Mouse (Mus musculus): ENCODE results near the gene Il1rapl1. TPM values are rescaled to one million over a fixed set of nuclear protein-coding genes. Genes with fewer than 3 reads are reported as not detected.

The Il1rapl1 gene
- polyA plus RNA-seq, 1 experiment = not detected

DNA sequence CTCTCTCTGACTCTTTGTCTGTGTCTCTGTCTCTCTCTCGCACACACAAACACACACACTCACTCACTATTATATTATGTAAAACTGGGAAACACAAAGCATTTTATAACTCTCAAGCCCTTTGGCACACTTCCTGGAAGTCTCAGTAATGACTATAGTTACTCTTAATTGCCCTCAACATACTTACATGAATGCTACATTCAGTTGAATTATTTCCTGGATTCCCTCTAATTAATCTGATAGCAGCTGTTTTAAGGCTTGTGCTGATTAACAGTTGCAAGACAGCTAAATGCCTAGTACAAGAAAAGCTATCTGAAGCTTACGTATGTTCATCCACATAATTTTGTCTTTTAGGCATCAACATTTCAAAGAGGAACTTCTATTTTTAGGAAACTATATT, 261.3 kb downstream of the Il1rapl1 start:
- 77% methylated on average over 2 of the region's 2 CpGs for WGBS
- no peak overlapping the region for H3K27ac ChIP-seq (ENCODE audit: control insufficient read depth, insufficient read depth, low read depth, low read length, poor library complexity)
- H3K4me3 ChIP-seq (replicated peaks; ENCODE audit: control insufficient read depth, low read depth, low read length) = no peak overlapping the region
- TF ChIP-seq POLR2A (IDR thresholded peaks at IDR 0.05; ENCODE audit: borderline replicate concordance, control insufficient read depth, low read depth, low read length) = no peak
- TF ChIP-seq CTCF (IDR thresholded peaks at IDR 0.05; ENCODE audit: control insufficient read depth, insufficient read depth, low read length) = no peak
- H3K4me1 ChIP-seq (ENCODE audit: control insufficient read depth, insufficient read depth, low read length) = no peaks in the 10 kb centered on the region

DNA sequence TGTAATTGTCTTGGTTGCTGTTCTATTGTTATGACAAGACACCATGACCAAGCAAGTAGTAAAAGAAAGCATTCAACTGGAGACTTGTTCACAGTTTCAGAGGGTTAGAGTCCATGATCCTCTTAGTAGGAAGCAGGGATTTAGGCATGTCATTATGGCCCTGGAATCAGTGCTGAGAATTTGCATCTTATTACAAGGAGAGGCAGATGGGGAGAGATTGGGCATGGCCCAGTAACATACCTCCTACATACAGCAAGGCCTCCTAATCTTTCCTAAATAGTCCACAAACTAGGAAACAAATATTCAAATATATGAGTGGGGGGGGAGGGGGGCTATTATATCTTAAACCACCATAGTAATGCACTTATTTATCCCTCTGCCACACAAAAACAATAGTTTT, 301.6 kb downstream of the Il1rapl1 start:
- no peak for TF ChIP-seq CTCF (IDR thresholded peaks at IDR 0.05; ENCODE audit: control insufficient read depth, insufficient read depth, low read length)
- no peak for TF ChIP-seq POLR2A (IDR thresholded peaks at IDR 0.05; ENCODE audit: borderline replicate concordance, control insufficient read depth, low read depth, low read length)
- Histone ChIP-seq H3K27ac (ENCODE audit: control insufficient read depth, insufficient read depth, low read depth, low read length, poor library complexity) (no peak overlapping the region), H3K4me1 (ENCODE audit: control insufficient read depth, insufficient read depth, low read length) (no peaks in the 10 kb centered on the region), H3K4me3 (replicated peaks; ENCODE audit: control insufficient read depth, low read depth, low read length) (no peak overlapping the region)

DNA sequence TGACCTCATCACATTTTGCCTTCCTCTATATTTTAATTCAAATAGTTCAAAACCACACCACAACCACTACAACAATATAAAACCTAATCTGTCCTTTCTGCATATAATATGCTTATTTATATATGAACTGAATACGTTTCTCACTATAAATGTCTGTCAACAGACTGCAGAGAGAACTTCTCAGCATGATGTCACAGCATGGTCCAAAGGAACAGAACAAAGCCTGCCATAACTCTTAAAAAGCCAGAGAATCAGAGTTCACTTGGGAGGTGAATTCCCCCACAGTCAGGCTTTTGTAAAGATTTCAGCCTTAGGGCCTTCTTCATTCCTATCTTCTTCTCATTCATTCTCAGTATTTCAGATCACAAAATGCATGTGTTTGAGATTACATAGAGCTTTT, 307.7 kb downstream of the Il1rapl1 start:
- Histone ChIP-seq H3K27ac (ENCODE audit: control insufficient read depth, insufficient read depth, low read depth, low read length, poor library complexity) (no peak overlapping the region), H3K4me1 (ENCODE audit: control insufficient read depth, insufficient read depth, low read length) (no peaks in the 10 kb centered on the region), H3K4me3 (replicated peaks; ENCODE audit: control insufficient read depth, low read depth, low read length) (no peak overlapping the region)
- WGBS = 43% methylated on average over 1 of the region's 1 CpGs
- TF ChIP-seq CTCF (IDR thresholded peaks at IDR 0.05; ENCODE audit: control insufficient read depth, insufficient read depth, low read length) (no peak), POLR2A (IDR thresholded peaks at IDR 0.05; ENCODE audit: borderline replicate concordance, control insufficient read depth, low read depth, low read length) (no peak)

DNA sequence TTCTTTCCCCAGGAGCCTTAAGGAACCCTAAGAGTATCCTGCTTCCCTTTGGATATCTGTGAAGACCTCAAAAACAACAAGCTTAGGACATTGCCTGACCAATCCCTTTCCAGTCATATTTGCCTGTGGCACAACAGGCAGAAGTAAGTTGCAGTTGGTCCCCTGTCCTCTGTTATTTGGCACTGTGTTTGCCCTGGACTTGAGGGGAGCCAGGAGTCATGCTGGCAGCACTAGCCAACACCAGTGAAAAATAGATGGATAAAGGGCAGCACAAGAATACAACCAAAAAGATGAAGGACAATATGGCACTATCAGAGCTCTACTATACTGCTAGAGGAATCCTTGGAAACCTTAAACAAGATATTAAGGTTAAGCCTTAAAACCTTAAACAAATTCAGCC, 322.4 kb downstream of the Il1rapl1 start:
- H3K27ac ChIP-seq (ENCODE audit: control insufficient read depth, insufficient read depth, low read depth, low read length, poor library complexity) = no peak overlapping the region
- H3K4me1 ChIP-seq (ENCODE audit: control insufficient read depth, insufficient read depth, low read length) = no peaks in the 10 kb centered on the region
- no peak overlapping the region for H3K4me3 ChIP-seq (replicated peaks; ENCODE audit: control insufficient read depth, low read depth, low read length)
- TF ChIP-seq POLR2A (IDR thresholded peaks at IDR 0.05; ENCODE audit: borderline replicate concordance, control insufficient read depth, low read depth, low read length) = no peak
- TF ChIP-seq CTCF (IDR thresholded peaks at IDR 0.05; ENCODE audit: control insufficient read depth, insufficient read depth, low read length) = no peak

DNA sequence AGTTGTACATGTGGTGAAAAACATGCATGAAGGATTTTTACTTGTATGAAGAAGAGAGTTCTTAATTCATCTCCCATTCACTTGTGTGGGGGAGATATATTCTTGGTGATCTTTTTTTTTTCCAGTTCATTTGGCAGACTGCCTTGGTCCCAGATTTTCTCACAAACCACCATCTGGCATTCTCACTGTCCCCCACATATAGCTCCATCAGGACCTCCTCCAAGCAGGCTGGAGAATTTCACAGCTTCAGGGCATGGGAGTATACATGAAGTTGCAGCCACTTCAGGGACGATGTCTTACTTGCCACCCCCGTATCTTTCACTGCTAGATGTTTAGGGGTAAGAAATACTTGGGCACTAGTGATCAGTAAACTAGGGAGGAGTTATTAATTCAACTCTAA, 404.9 kb downstream of the Il1rapl1 start:
- WGBS = 69% methylated on average over 2 of the region's 2 CpGs
- no peak overlapping the region for H3K4me3 ChIP-seq (replicated peaks; ENCODE audit: control insufficient read depth, low read depth, low read length)
- H3K4me1 ChIP-seq (ENCODE audit: control insufficient read depth, insufficient read depth, low read length) = no peaks in the 10 kb centered on the region

DNA sequence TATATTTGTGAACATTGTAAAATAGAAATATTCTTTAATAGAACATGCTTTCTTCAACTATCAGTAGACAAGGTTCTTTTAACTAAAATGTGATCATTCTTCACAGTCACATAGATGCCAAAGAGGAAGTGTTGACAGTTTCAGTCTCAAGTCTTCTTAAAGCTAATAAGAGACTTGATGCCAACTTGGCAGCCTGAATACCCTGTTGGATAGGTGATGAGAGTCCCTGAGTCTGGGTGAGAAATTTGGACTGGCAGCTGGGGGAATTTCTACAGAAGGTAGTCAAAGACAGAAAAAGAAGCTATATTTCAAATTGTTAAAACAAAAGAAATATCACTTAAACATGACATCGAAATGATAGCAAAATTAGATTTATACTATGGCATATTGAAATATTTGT, 451.6 kb downstream of the Il1rapl1 start:
- Histone ChIP-seq H3K4me3 (replicated peaks; ENCODE audit: control insufficient read depth, low read depth, low read length) (no peak overlapping the region), H3K27ac (ENCODE audit: control insufficient read depth, insufficient read depth, low read depth, low read length, poor library complexity) (no peak overlapping the region), H3K4me1 (ENCODE audit: control insufficient read depth, insufficient read depth, low read length) (no peaks in the 10 kb centered on the region)
- whole genome bisulfite sequencing = 84% methylated on average over 1 of the region's 1 CpGs
- TF ChIP-seq CTCF (IDR thresholded peaks at IDR 0.05; ENCODE audit: control insufficient read depth, insufficient read depth, low read length) (no peak), POLR2A (IDR thresholded peaks at IDR 0.05; ENCODE audit: borderline replicate concordance, control insufficient read depth, low read depth, low read length) (no peak)

More for the DNA sequence above, 404.9 kb downstream of the Il1rapl1 start:
- H3K27ac ChIP-seq (ENCODE audit: control insufficient read depth, insufficient read depth, low read depth, low read length, poor library complexity) = no peak overlapping the region
- no peak for TF ChIP-seq CTCF (IDR thresholded peaks at IDR 0.05; ENCODE audit: control insufficient read depth, insufficient read depth, low read length)
- no peak for TF ChIP-seq POLR2A (IDR thresholded peaks at IDR 0.05; ENCODE audit: borderline replicate concordance, control insufficient read depth, low read depth, low read length)

DNA sequence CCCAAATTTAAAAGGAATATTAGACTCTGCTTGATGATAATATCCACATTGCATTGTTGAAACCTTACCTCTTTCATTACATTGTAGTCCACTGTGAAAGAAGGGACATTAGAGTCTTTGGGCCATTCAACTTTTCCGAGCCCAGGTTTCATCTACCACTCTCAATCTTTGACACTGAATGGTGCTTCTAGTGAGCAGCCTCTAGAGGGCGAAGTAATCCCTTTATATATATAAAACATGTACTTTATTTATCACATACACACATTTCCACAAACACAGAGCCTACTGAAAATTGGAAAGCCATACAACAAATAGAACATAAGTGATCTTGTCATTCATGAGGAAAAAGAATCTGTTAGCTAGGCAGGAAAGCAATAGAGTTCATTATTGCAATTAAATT, 459.8 kb downstream of the Il1rapl1 start:
- WGBS = 28% methylated on average over 2 of the region's 2 CpGs
- Histone ChIP-seq H3K27ac (ENCODE audit: control insufficient read depth, insufficient read depth, low read depth, low read length, poor library complexity) (no peak overlapping the region), H3K4me1 (ENCODE audit: control insufficient read depth, insufficient read depth, low read length) (no peaks in the 10 kb centered on the region), H3K4me3 (replicated peaks; ENCODE audit: control insufficient read depth, low read depth, low read length) (no peak overlapping the region)
- TF ChIP-seq CTCF (IDR thresholded peaks at IDR 0.05; ENCODE audit: control insufficient read depth, insufficient read depth, low read length) (no peak), POLR2A (IDR thresholded peaks at IDR 0.05; ENCODE audit: borderline replicate concordance, control insufficient read depth, low read depth, low read length) (no peak)

DNA sequence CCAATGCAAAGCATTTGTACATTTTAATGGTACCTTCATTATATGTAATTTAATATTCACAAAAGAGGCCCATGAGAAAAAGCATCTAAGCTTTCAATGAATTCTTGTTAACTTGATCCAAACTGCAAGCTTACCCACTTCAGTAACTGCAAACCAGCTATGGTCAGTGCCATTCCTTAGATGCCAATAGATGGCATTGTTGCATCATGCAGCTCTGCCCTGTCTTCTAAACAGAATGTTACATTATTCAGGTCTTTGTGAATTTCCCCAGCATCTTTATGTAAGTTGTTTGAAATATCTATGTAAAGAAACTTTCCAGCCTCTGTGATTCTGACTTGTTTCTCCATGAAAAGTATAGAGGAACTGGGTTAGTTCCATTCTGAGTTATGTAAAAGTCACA, 514.5 kb downstream of the Il1rapl1 start:
- H3K4me1 ChIP-seq (ENCODE audit: control insufficient read depth, insufficient read depth, low read length) = no peaks in the 10 kb centered on the region
- no peak overlapping the region for H3K4me3 ChIP-seq (replicated peaks; ENCODE audit: control insufficient read depth, low read depth, low read length)
- no peak for TF ChIP-seq CTCF (IDR thresholded peaks at IDR 0.05; ENCODE audit: control insufficient read depth, insufficient read depth, low read length)
- TF ChIP-seq POLR2A (IDR thresholded peaks at IDR 0.05; ENCODE audit: borderline replicate concordance, control insufficient read depth, low read depth, low read length) = no peak
- no peak overlapping the region for H3K27ac ChIP-seq (ENCODE audit: control insufficient read depth, insufficient read depth, low read depth, low read length, poor library complexity)

DNA sequence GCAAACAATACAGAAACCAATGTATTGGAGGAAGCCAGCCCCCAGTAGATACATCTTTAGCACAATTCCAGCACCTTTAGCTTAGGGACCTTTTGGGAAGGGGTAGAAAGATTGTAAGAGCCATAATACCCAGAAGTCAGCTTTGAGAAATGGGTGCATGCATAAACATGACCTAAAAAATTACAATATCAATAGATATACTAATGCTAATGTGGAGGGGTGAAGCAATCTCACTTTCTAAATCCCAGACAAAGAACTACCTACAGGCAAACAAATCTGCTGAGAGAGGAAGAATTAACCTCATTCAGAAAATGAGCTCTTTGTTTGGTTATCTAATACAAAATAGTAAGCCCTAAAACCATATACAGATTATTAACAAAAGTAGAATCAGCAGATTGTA, 607.4 kb downstream of the Il1rapl1 start:
- Histone ChIP-seq H3K27ac (ENCODE audit: control insufficient read depth, insufficient read depth, low read depth, low read length, poor library complexity) (no peak overlapping the region), H3K4me1 (ENCODE audit: control insufficient read depth, insufficient read depth, low read length) (no peaks in the 10 kb centered on the region), H3K4me3 (replicated peaks; ENCODE audit: control insufficient read depth, low read depth, low read length) (no peak overlapping the region)
- TF ChIP-seq CTCF (IDR thresholded peaks at IDR 0.05; ENCODE audit: control insufficient read depth, insufficient read depth, low read length) = no peak
- TF ChIP-seq POLR2A (IDR thresholded peaks at IDR 0.05; ENCODE audit: borderline replicate concordance, control insufficient read depth, low read depth, low read length) = no peak
